Mouse (Mus musculus) erythroblast, embryonic 14.5 days (primary cell): Measurements from ENCODE around the gene Tmbim7. TPM values are rescaled to one million over a fixed set of nuclear protein-coding genes. Genes with fewer than 3 reads are reported as not detected.
"Not testable (repeated sequence)": the region's sequence is repeated elsewhere in the genome, so short reads cannot be mapped to it uniquely, and the experiment has no call there.

Source experiments
- H3K27me3 ChIP-seq: 2 replicates; pipeline ENCODE4 v1.6.1; 2012; ENCODE audit warnings: inconsistent platforms; ENCODE audit not compliant: control insufficient read depth
- H3K36me3 ChIP-seq: 2 replicates; pipeline ENCODE4 v1.6.1; 2012; ENCODE audit warnings: mild to moderate bottlenecking, inconsistent platforms; ENCODE audit not compliant: control insufficient read depth
- H3K4me1 ChIP-seq: 2 replicates; pipeline ENCODE4 v1.6.1; 2012; ENCODE audit warnings: inconsistent platforms; ENCODE audit not compliant: control insufficient read depth
- H3K4me3 ChIP-seq: replicated peaks from 2 replicates; pipeline ENCODE3; 2012; ENCODE audit warnings: moderate library complexity, mild to moderate bottlenecking, inconsistent platforms
- H3K9me3 ChIP-seq: 2 replicates; pipeline ENCODE4 v1.6.1; 2012; ENCODE audit warnings: low read length, inconsistent platforms, mixed read lengths; ENCODE audit not compliant: control insufficient read depth
- GATA1 ChIP-seq: IDR thresholded peaks from 2 replicates; pipeline ENCODE4 v1.6.1; 2012; ENCODE audit warnings: low read length, inconsistent platforms, mixed read lengths
- TAL1 ChIP-seq: IDR thresholded peaks from 3 replicates; pipeline ENCODE4 v1.6.1; 2012; ENCODE audit warnings: low read length, inconsistent platforms, mixed read lengths
- polyA plus RNA-seq: library from polyadenylated mRNA; stranded (reverse); fragments of >175 nt; gene quantifications from 2 replicates; pipeline ENCODE4 v1.2.3, GENCODE M21; 2012

Tmbim7 gene
- polyA plus RNA-seq, 1 experiment, result not detected

- Histone ChIP-seq H3K4me1 (peaks cover 17% of the 10 kb centered on the region), H3K4me3 (no peak overlapping the region), H3K9me3 (no peaks in the 10 kb centered on the region), H3K27me3 (no peaks in the 10 kb centered on the region), H3K36me3 (no peaks in the 10 kb centered on the region)
- TF ChIP-seq TAL1 (no peak), GATA1 (no peak)
These were observed 640 bp downstream of the Tmbim7 start for GRCm38 (mm10) chr5:3651621-3652020.

- not testable (repeated sequence) for H3K9me3 ChIP-seq, H3K4me3 ChIP-seq, H3K27me3 ChIP-seq, H3K36me3 ChIP-seq
- peaks cover 12% of the 10 kb centered on the region for H3K4me1 ChIP-seq
These were observed 2.1 kb downstream of the Tmbim7 start for GRCm38 (mm10) chr5:3652903-3653575.

GRCm38 (mm10) chr5:3653801-3654200 is 2.8 kb downstream of the Tmbim7 start:
- Histone ChIP-seq H3K4me1 (peaks cover 8% of the 10 kb centered on the region), H3K9me3 (no peaks in the 10 kb centered on the region), H3K4me3 (no peak overlapping the region), H3K36me3 (no peaks in the 10 kb centered on the region), H3K27me3 (no peaks in the 10 kb centered on the region)
- no peak for TF ChIP-seq GATA1
- no peak for TF ChIP-seq TAL1

GRCm38 (mm10) chr5:3657085-3657484 is 6.1 kb downstream of the Tmbim7 start, which contains the start of gene Gatad1:
TSS of gene Gatad1 (minus strand) at chr5:3657185.
- no peak for TF ChIP-seq TAL1
- no peak for TF ChIP-seq GATA1
- Histone ChIP-seq H3K4me3 (no peak within 1 kb of the TSS), H3K27me3 (no peaks in the 10 kb centered on the region), H3K36me3 (no peaks in the 10 kb centered on the region), H3K4me1 (no peaks in the 10 kb centered on the region), H3K9me3 (no peaks in the 10 kb centered on the region)

GRCm38 (mm10) chr5:3665225-3665624 is 14.2 kb downstream of the Tmbim7 start:
- Histone ChIP-seq H3K36me3 (no peaks in the 10 kb centered on the region), H3K4me1 (peaks cover 1% of the 10 kb centered on the region), H3K9me3 (no peaks in the 10 kb centered on the region), H3K4me3 (no peak overlapping the region), H3K27me3 (no peaks in the 10 kb centered on the region)
- TF ChIP-seq GATA1 (no peak), TAL1 (no peak)

- H3K27me3 ChIP-seq, result no peaks in the 10 kb centered on the region
- H3K36me3 ChIP-seq, result no peaks in the 10 kb centered on the region
- H3K9me3 ChIP-seq, result no peaks in the 10 kb centered on the region
- no peak overlapping the region for H3K4me3 ChIP-seq
- no peak for TF ChIP-seq TAL1
- no peak for TF ChIP-seq GATA1
- H3K4me1 ChIP-seq, result peaks cover 3% of the 10 kb centered on the region
These were observed 15.6 kb downstream of the Tmbim7 start for GRCm38 (mm10) chr5:3666585-3666984.

- no peak overlapping the region for H3K4me3 ChIP-seq
- H3K9me3 ChIP-seq, result no peaks in the 10 kb centered on the region
- H3K4me1 ChIP-seq, result peaks cover 3% of the 10 kb centered on the region
- TF ChIP-seq GATA1 (no peak), TAL1 (no peak)
- no peaks in the 10 kb centered on the region for H3K36me3 ChIP-seq
- no peaks in the 10 kb centered on the region for H3K27me3 ChIP-seq
These were observed 19.1 kb downstream of the Tmbim7 start for GRCm38 (mm10) chr5:3669938-3670554.

GRCm38 (mm10) chr5:3688298-3688697 is 37.3 kb downstream of the Tmbim7 start:
- no peak overlapping the region for H3K4me3 ChIP-seq
- H3K27me3 ChIP-seq, result no peaks in the 10 kb centered on the region
- H3K9me3 ChIP-seq, result no peaks in the 10 kb centered on the region
- H3K36me3 ChIP-seq, result peaks cover 36% of the 10 kb centered on the region
- no peak for TF ChIP-seq TAL1
- no peak for TF ChIP-seq GATA1
- H3K4me1 ChIP-seq, result no peaks in the 10 kb centered on the region

GRCm38 (mm10) chr5:3691283-3691682 is 40.3 kb downstream of the Tmbim7 start:
- Histone ChIP-seq H3K36me3 (peaks cover 58% of the 10 kb centered on the region), H3K27me3 (no peaks in the 10 kb centered on the region), H3K9me3 (no peaks in the 10 kb centered on the region), H3K4me1 (no peaks in the 10 kb centered on the region), H3K4me3 (no peak overlapping the region)
- TF ChIP-seq TAL1, result no peak
- TF ChIP-seq GATA1, result no peak
